Mouse (Mus musculus): ENCODE measurements around the gene Tspo.

GRCm38 (mm10) chr15:83526424-83527091, 36.8 kb upstream of the Tspo start, which contains the start of gene Bik:
- TF ChIP-seq CTCF (conservative IDR thresholded peaks at IDR 0.05; ENCODE audit: low read length) (no peak), POU5F1 (IDR thresholded peaks at IDR 0.05; ENCODE audit: borderline replicate concordance, low read length) (no peak)
